Mouse (Mus musculus): ENCODE results near the gene Stip1. TPM values are rescaled to one million over a fixed set of nuclear protein-coding genes. Genes with fewer than 3 reads are reported as not detected.

The Stip1 gene
- total RNA-seq, 2 experiments from 2014 or later, result 115 to 117 TPM

DNA sequence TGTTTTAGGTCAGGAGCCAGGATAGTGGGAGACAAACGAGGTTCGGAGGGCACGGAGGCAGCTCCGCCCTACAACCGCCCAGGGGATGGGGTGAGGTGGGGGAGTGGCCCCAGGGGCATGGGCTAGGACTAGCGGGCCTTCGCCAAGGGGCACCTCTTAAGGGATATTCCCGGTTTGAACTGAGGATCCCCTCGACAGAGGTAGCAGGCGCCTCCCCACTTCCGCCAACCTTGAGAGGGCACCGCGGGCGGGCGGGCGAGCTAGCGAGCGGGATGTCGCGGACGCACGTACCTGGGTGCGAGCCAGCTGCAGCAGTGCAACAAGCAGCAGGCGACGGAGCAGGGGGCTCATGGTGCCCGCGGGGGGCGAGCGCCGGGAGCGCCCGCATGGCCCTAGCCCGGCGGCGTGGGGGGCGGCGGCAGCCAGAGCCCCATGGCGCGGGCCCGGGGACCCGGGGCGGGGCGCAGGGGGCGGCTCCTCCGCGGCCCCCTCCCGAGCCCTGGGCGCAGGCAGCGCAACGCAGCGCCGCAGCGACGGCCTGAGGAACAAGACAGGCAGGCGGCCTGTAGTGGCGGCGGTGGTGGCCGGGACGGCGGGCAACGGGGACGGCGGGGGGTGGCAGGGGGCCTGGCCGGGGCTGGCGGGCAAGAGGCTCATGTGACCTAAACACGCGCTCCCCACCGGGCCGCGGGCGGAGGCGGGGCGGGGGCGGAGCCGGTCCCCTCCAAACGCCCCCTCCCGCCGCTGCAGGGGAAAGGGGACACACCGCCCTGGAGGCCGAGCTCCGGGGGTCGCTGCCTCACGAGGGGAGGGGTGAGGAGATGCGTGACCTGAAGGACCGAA lies 52.5 kb downstream of the Stip1 start, which contains the start of gene Vegfb:
Gene Vegfb (minus strand): TSS at position 591 of the 843 bp plus-strand sequence.
- peak in 1 of 2 experiments; percentile 62 for DNase-seq (ENCODE audit: low spot score in 2 of 2)

DNA sequence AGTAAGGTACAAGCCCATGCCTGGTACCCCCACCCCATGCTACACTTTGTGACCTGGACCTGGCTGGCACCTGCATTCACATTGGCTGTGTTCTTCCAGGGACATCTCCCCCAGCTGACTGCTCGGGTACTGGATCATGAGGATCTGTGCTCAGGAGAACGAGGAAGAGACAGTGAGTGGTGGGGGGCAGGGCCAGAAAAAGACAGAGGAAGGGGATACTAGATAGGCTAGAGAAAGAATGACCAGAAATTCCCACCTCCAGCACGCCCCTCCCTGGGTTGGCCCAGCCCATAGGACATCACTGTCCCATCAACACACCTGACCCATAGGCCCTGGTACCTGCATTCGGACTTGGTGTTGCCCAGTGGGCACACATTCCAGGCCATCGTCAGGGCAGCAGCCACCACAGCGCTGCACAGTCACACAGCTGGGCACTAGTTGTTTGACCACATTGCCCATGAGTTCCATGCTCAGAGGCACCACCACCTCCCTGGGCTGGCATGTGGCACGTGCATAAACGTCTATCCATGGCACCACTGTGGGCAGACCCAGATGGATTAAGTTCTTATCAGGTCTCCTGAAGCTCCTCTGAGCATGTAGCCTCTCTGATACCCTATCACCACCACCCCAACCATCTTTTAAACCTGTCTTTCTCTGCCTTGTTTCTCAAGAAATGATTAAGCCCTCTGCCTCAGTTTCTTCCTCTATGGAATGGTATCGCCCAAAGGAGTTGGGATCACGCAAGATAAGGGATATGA lies 53.6 kb downstream of the Stip1 start:
- DNase-seq (ENCODE audit: low spot score in 2 of 2), result no peak

- DNase-seq (ENCODE audit: low spot score in 2 of 2), result no peak
Observed at GRCm38 (mm10) chr19:6985300-6985699, 54.5 kb downstream of the Stip1 start.

DNA sequence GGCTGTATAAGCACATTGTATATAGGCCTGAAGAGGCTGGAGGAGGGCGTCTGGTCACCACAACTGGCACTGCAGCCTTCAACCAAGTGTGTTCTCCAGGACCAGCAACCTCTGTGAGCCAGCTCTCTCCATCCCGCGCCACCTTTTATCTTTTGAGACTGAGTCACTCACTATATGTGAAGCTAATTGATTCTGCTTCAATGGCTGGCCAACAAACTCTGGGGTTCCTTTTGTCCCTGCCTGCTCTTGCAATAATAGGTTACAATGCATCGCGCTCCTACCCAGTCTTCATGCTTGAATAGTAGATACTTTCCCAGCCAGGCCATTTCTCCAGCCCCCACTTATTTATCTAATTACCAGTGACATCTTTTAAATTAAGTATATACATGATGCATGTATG lies 56.1 kb downstream of the Stip1 start:
- no peak for DNase-seq (ENCODE audit: low spot score in 2 of 2)

- no peak for DNase-seq (ENCODE audit: low spot score in 2 of 2)
Observed at GRCm38 (mm10) chr19:6981465-6981864, 58.3 kb downstream of the Stip1 start.

DNA sequence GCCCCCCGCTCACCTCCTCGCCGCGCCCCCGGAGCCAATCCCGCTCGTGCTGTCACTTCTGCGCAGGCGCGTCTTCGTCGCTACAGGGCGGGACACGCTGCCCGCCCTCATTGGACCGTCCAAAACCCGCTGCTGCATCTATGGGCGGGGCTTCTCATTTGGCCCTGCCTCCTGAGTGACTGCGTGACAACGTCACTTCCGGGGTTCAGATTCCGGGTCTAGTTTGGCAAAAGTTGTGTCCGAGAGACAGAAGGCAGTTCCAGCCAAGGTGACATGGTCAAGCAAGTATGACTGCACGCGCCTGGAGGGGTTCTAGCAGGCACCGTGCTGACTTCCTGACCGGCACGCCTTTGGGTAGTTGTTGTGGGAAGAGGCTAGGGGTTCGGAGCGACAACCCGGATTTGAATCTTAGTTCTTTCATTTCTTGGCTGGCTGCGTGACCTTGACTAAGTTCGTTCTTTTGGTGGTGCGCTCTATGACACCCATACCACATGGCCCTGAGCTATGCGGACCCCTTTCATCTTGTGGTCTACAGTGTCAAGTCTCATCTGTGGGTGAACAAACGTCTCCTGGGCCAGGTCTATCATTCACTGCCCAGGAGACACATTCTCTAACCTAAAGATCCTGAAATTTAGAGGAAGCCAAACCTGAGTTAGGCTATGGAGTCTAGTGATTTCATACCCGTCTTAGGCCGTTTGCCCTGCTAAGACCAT lies 59.2 kb downstream of the Stip1 start, which contains the start of gene Fkbp2:
Gene Fkbp2 (minus strand): TSS at position 121 of the 713 bp plus-strand sequence.
- DNase-seq (ENCODE audit: low spot score in 2 of 2), result peak; percentile 88 to 99

- DNase-seq (ENCODE audit: low spot score in 2 of 2), result peak; percentile 99 to 100
Observed at GRCm38 (mm10) chr19:6979486-6980380, 60.0 kb downstream of the Stip1 start.

- no peak for DNase-seq (ENCODE audit: low spot score in 2 of 2)
Observed at GRCm38 (mm10) chr19:6979001-6979479, 60.7 kb downstream of the Stip1 start.

GRCm38 (mm10) chr19:6978639-6978974 lies 61.2 kb downstream of the Stip1 start:
- no peak for DNase-seq (ENCODE audit: low spot score in 2 of 2)

GRCm38 (mm10) chr19:6977759-6978638 lies 61.8 kb downstream of the Stip1 start:
- DNase-seq (ENCODE audit: low spot score in 2 of 2), result no peak

DNA sequence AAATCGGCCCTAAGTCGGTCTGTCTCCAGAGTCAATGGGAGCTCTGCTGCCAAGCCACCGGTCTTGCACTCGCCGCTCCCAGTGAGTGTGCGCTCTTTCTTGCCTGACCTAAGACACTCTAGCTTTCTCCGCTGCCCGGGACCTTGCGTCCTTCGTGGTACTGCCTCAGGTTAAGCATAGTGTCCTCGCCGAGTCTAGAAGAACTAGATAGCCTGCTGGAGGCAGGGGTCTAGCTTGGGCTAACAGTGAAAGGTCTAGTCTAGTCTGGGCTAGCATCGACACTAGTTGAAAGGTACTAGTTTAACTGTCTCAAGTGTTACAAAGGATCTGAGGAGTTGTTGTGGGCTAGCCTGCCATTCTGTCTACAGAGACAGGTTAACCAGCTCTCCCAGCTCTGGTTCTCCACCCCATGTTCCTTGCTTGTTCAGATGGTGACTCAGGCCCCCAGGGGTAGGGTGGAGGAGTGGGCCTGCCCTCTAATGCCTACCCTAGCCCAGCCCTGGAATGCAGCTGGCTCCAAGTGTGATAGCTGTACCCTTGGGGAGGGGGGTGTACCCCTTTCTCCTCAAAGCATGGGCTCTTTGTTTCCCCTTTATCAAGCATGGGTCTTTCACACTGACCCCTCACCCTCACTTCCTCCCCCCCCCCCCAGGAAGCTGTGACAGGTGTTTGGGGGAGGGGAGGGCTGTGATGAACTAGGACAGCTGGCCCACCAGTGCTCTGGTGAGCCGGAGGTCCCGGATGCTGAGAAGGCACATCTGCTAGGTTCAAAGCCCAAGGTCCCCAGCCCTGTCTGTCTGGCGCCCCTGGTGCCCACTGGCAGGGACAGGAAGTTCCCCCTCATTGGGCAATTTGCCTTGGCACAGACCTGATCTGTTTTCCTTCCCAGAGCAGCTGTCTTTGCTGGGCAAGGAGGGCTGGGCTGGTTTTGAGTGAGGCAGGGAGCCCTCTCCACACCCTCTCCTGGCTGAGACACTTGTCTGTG lies 63.9 kb downstream of the Stip1 start, which contains the start of gene Plcb3:
Gene Plcb3 (minus strand): TSS at position 934 of the 985 bp plus-strand sequence.
- DNase-seq (ENCODE audit: low spot score in 2 of 2), result peak in 1 of 2 experiments; percentile 52

DNA sequence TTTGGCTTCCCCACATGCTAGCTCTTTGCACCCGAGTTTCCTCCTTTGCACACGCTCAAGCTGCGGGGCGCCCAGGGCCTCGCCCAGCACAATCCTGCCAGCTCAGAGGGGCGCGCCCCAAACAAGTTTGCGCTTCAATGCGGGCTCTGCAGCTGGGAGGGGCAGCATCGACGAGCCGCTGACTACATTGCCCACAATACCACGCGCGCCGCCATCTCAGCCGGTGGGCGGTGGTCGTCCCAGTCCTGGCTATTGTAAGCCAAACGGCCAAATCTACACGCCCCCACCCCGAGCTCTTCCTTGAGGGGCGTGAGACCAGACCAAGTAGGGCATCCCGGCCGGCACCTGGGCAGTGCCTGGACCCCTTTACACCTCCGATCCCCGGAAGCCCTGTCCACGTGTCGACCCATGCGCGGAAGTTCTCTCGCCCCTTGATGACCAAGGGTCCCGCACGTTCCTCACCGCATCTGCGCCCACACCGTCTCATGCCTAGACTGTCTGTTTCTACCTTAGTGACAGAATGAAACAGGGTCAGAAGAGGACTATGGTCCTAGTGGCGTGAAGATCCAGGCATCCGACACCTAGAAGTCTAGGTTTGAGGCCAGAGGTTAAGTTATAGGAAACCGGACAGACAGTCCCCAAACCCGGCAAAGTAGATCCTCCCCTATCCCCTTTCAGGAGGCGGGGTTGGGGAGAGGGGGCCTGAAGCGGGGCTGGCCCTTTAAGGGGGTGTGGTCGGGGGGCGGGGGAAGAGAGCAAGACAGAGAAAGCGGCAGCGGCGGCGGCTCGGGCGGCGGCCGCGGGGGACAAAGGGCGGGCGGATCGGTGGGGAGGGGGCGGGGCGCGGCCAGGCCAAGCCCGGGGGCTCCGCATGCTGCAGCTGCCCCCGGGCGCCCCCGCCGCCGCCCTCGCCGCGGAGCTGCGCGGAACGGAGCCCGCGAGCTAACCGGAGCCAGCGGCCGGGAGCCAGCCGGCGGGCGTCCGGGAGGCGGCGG lies 65.3 kb downstream of the Stip1 start, which contains the start of gene Ppp1r14b:
Gene Ppp1r14b (plus strand): TSS at position 758 of the 995 bp plus-strand sequence.
- peak in 1 of 2 experiments; percentile 70 for DNase-seq (ENCODE audit: low spot score in 2 of 2)

GRCm38 (mm10) chr19:6973581-6974190 lies 66.1 kb downstream of the Stip1 start:
- DNase-seq (ENCODE audit: low spot score in 2 of 2), result no peak

GRCm38 (mm10) chr19:6972247-6972917 lies 67.4 kb downstream of the Stip1 start:
- no peak for DNase-seq (ENCODE audit: low spot score in 2 of 2)

DNA sequence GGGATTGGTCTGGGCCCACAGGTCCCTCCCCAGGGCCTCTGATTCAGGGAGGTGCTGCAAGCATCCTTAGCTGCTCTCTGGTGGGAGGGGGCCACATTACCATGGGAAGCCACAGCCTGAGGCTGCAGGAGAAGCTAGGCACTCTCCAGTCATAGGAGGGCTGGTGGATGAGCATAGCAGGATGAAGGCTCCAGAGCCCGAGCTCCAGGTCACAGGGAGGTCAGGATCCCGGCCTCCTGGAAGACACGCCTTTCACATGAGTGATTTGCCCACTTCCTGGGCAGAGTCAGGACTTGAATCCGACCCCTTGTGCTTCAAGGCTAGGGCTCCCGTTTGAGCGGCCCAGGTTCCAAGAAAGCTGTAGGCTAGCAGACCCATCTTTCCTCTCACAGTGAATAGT lies 68.1 kb downstream of the Stip1 start:
- no peak for DNase-seq (ENCODE audit: low spot score in 2 of 2)
